Mouse (Mus musculus) midbrain, postnatal 0 days (tissue): Measurements from ENCODE around the gene Ptpn11. TPM values are rescaled to one million over a fixed set of nuclear protein-coding genes. Genes with fewer than 3 reads are reported as not detected.
A peak's percentile ranks its signal among the peaks of the same experiment; 100 is the strongest.

Experiments used
- ATAC-seq: fragments of 200-750 bp; cut with Nextera tagmentation; 2 replicates; pipeline ENCODE4 v1.8.0; 2017; ENCODE audit warnings: moderate number of reproducible peaks, mild to moderate bottlenecking, moderate TSS enrichment, moderate library complexity; ENCODE audit not compliant: low FRiP score
- DNase-seq: peaks from one replicate; pipeline ENCODE4 v3.0.0-alpha.2; 2015; ENCODE audit warnings: low spot score
- H3K27ac ChIP-seq: fragments of 300-500 bp; sonication (generic); 2 replicates; pipeline ENCODE4 v1.5.1; 2014; ENCODE audit warnings: low read depth, mild to moderate bottlenecking, low read length, mixed read lengths
- H3K27me3 ChIP-seq: fragments of 300-500 bp; sonication (generic); 2 replicates; pipeline ENCODE4 v1.6.1; 2014; ENCODE audit warnings: low read length, control low read depth, mixed read lengths; ENCODE audit not compliant: insufficient read depth
- H3K36me3 ChIP-seq: fragments of 300-500 bp; sonication (generic); 2 replicates; pipeline ENCODE4 v1.6.1; 2014; ENCODE audit warnings: low read length, control low read depth, mixed read lengths; ENCODE audit not compliant: insufficient read depth
- H3K4me1 ChIP-seq: fragments of 300-500 bp; sonication (generic); 2 replicates; pipeline ENCODE4 v1.6.1; 2014; ENCODE audit warnings: mild to moderate bottlenecking, control low read depth, antibody characterized with exemption, low read length, mixed read lengths; ENCODE audit not compliant: insufficient read depth
- H3K4me2 ChIP-seq: fragments of 300-500 bp; sonication (generic); 2 replicates; pipeline ENCODE4 v1.6.1; 2014; ENCODE audit warnings: low read depth, mild to moderate bottlenecking, low read length, mixed read lengths; ENCODE audit not compliant: poor library complexity, severe bottlenecking
- H3K4me3 ChIP-seq: fragments of 300-500 bp; sonication (generic); 2 replicates; pipeline ENCODE4 v1.5.1; 2014; ENCODE audit warnings: low read depth, mild to moderate bottlenecking, low read length, moderate library complexity
- H3K9ac ChIP-seq: fragments of 300-500 bp; sonication (generic); replicated peaks from 2 replicates; pipeline ENCODE4 v1.6.1; 2014; ENCODE audit warnings: mild to moderate bottlenecking, low read length, moderate library complexity, mixed read lengths; ENCODE audit not compliant: poor library complexity, severe bottlenecking
- H3K9me3 ChIP-seq: fragments of 300-500 bp; sonication (generic); 2 replicates; pipeline ENCODE4 v1.6.1; 2016; ENCODE audit warnings: low read length, control low read depth
- CTCF ChIP-seq: IDR thresholded peaks from 2 replicates; pipeline ENCODE4 v1.5.1; 2016; ENCODE audit warnings: antibody characterized with exemption, mild to moderate bottlenecking
- WGBS: fragments of 180-500 bp; shearing (Covaris S2); extraction: QIAGEN DNeasy Blood & Tissue Kit; methylation state at CpG from one replicate; pipeline ENCODE4 v1.1.7; 2014; 5-methylcytosine and 5-hydroxymethylcytosine counted together
- polyA plus RNA-seq: library from polyadenylated mRNA; unstranded; fragments of >200 nt; fragmentation: Nextera tagmentation; extraction: Ambion mirVana; gene quantifications from 2 replicates; pipeline ENCODE4 v1.2.1, GENCODE M21; 2015
- total RNA-seq: library from RNA; depleted of rRNA; stranded (reverse); fragments of >200 nt; gene quantifications from 2 replicates; pipeline ENCODE4 v1.2.3, GENCODE M21; 2014

Gene Ptpn11
- total and polyA plus RNA-seq, 2 experiments from 2014 or later: 24.8 to 54.4 TPM

DNA sequence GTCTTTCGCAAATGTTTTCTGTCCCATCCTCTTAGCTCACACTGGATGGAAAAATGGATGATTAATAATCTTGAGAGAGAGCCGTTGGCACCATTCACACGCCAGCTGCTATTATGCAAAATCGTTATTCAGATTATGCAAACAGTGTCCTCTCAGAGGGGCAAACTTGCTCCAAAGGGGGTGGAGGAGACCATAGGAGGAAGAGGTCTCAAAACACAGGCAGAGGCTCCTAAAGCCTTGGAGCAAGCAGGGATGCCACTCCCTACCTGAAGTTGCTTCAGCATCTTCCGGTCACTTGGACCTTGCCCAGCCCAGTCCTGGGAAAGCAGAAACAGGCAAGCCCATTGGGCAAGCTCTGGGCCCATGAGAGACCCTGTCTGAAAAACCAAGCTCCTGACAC lies 67.8 kb downstream of the Ptpn11 start:
- no peak for ATAC-seq
- Histone ChIP-seq H3K4me3 (no peak overlapping the region), H3K27ac (no peak overlapping the region; the same call in 1 of the 2 replicates), H3K4me2 (no peak overlapping the region), H3K36me3 (no peaks in the 10 kb centered on the region), H3K9ac (no peak overlapping the region), H3K4me1 (no peaks in the 10 kb centered on the region), H3K9me3 (no peaks in the 10 kb centered on the region), H3K27me3 (no peaks in the 10 kb centered on the region)
- WGBS: 59% methylated on average over 5 of the region's 5 CpGs
- DNase-seq: no peak
- TF ChIP-seq CTCF: no peak

- no peak for TF ChIP-seq CTCF
- 85% methylated on average over 3 of the region's 3 CpGs for WGBS
- Histone ChIP-seq H3K4me3 (no peak overlapping the region), H3K4me1 (peaks cover under 1% of the 10 kb centered on the region; the same call in 1 of the 2 replicates), H3K36me3 (no peaks in the 10 kb centered on the region), H3K27ac (no peak overlapping the region), H3K27me3 (no peaks in the 10 kb centered on the region), H3K9ac (no peak overlapping the region), H3K4me2 (no peak overlapping the region), H3K9me3 (no peaks in the 10 kb centered on the region)
- ATAC-seq (no peak), DNase-seq (no peak)
These were observed 68.6 kb downstream of the Ptpn11 start for GRCm38 (mm10) chr5:121122577-121122976.

- Histone ChIP-seq H3K4me2 (no peak overlapping the region), H3K4me3 (no peak overlapping the region), H3K9me3 (no peaks in the 10 kb centered on the region), H3K27me3 (no peaks in the 10 kb centered on the region), H3K4me1 (peaks cover 2% of the 10 kb centered on the region; the same call in 1 of the 2 replicates), H3K9ac (no peak overlapping the region), H3K27ac (no peak overlapping the region), H3K36me3 (no peaks in the 10 kb centered on the region)
- peak; percentile 6; the same call in 1 of the 2 replicates for TF ChIP-seq CTCF
- WGBS: 93% methylated on average over 3 of the region's 3 CpGs
- ATAC-seq (no peak), DNase-seq (no peak)
These were observed 69.2 kb downstream of the Ptpn11 start for GRCm38 (mm10) chr5:121122036-121122435.

DNA sequence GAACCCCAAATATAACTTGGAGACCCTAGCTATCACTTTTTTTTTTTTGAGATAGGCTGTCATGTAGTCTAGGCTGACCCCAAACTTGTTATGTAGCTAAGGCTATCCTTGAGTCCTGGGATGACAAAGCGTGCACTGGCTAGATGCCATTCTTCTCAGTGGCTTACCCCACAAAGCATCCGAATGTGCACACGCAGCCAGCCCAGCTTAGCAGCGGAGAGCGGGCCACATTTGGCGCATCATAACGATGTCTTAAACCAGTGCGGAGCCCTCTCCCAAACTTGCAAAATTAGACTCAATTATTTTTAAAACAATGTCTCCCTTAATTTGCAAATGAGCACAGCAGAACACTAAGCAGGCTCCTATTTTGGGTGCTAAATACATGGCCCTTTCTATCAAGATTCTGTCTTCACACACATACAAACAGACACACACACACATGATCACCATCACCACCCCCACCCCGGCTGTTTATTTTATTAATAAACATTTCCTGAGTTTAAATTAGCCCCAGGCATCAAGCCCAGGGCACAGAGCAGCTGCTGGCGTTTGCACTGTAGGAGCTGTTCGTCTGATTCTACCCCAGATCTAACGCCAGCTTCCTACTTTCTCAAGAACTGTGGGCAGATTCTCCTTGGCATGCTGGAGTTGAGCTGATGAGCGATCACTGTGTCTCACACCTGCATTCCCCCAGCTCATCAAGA lies 71.7 kb downstream of the Ptpn11 start:
- no peak for ATAC-seq
- H3K36me3 ChIP-seq: no peaks in the 10 kb centered on the region
- peaks cover 17% of the 10 kb centered on the region for H3K4me1 ChIP-seq
- no peak overlapping the region for H3K4me3 ChIP-seq
- no peak for DNase-seq
- H3K27ac ChIP-seq: no peak overlapping the region
- H3K9ac ChIP-seq: no peak overlapping the region
- 70% methylated on average over 13 of the region's 13 CpGs for WGBS
- no peak for TF ChIP-seq CTCF
- H3K27me3 ChIP-seq: no peaks in the 10 kb centered on the region
- no peaks in the 10 kb centered on the region for H3K9me3 ChIP-seq
- H3K4me2 ChIP-seq: no peak overlapping the region

- ATAC-seq: no peak
- DNase-seq: no peak
- H3K4me3 ChIP-seq: no peak overlapping the region
- no peak overlapping the region for H3K27ac ChIP-seq
- H3K9me3 ChIP-seq: no peaks in the 10 kb centered on the region
- no peak for TF ChIP-seq CTCF
- H3K27me3 ChIP-seq: no peaks in the 10 kb centered on the region
- no peak overlapping the region for H3K9ac ChIP-seq
- H3K4me2 ChIP-seq: no peak overlapping the region
- 80% methylated on average over 4 of the region's 4 CpGs for WGBS
- H3K36me3 ChIP-seq: no peaks in the 10 kb centered on the region
- peaks cover 19% of the 10 kb centered on the region for H3K4me1 ChIP-seq
These were observed 72.9 kb downstream of the Ptpn11 start for GRCm38 (mm10) chr5:121118345-121118744.

DNA sequence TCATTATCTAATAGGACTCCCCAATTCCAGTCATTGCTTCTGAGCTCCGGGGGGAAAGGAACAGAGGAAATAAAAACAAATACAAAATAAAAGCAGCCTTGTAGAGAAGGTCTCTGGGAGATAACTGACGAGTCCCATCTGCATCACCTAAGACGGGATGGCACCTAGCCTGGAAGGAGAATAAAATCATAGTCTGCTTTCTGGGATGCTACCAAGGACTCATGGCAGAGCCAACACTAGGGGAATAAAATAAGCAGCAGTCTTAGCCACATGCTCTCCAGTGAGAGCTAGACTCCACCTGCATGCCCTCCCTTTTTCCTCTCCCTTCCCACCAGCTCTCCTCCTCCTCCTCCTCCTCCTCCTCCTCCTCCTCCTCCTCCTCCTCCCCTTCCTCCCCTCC lies 74.3 kb downstream of the Ptpn11 start:
- no peak for TF ChIP-seq CTCF
- Histone ChIP-seq H3K4me3 (no peak overlapping the region), H3K4me2 (no peak overlapping the region), H3K4me1 (peaks cover 19% of the 10 kb centered on the region), H3K9ac (no peak overlapping the region), H3K27ac (peak overlapping the region; percentile 79), H3K9me3 (no peaks in the 10 kb centered on the region), H3K27me3 (no peaks in the 10 kb centered on the region), H3K36me3 (no peaks in the 10 kb centered on the region)
- DNase-seq (no peak), ATAC-seq (no peak)
- WGBS: 50% methylated on average over 3 of the region's 3 CpGs
